Mouse (Mus musculus) layer of hippocampus, postnatal 25 days (tissue): ENCODE measurements around the gene Gm10643. TPM values are rescaled to one million over a fixed set of nuclear protein-coding genes. Genes with fewer than 3 reads are reported as not detected.

Experiments
- DNase-seq, 2 experiments: peaks; one replicate each; pipeline ENCODE4 v3.0.0; 2022; ENCODE audit warnings: mixed read lengths in 2 of 2, low spot score in 1 of 2; ENCODE audit errors: extremely low spot score in 1 of 2
- total RNA-seq, 2 experiments: library from RNA; stranded (reverse); gene quantifications; 2 replicates each; pipeline ENCODE4 v1.2.3; 2021

Gene Gm10643
- total RNA-seq, result 1 to 10 TPM; 4.4 to 4.5 TPM

- DNase-seq, result no peak
Observed at GRCm38 (mm10) chr8:84065037-84065436, at the start of gene Gm10643. Gene Gm10643, minus strand, starts transcription at chr8:84065137.

GRCm38 (mm10) chr8:84106216-84107040 is 41.5 kb upstream of the Gm10643 start:
- DNase-seq, result no peak

- DNase-seq, result no peak
Observed at GRCm38 (mm10) chr8:84105676-84106075, 40.7 kb upstream of the Gm10643 start.

GRCm38 (mm10) chr8:84104697-84105609 is 40.0 kb upstream of the Gm10643 start, which contains the start of gene Dcaf15:
Gene Dcaf15, minus strand, starts transcription at chr8:84104768.
- DNase-seq, result peak; percentile 87 to 94

- DNase-seq, result peak in 1 of 2 experiments; percentile 42
Observed at GRCm38 (mm10) chr8:84104221-84104620, 39.3 kb upstream of the Gm10643 start.

- DNase-seq, result no peak
Observed at GRCm38 (mm10) chr8:84103601-84104000, 38.7 kb upstream of the Gm10643 start.

- no peak for DNase-seq
Observed at GRCm38 (mm10) chr8:84101476-84102270, 36.7 kb upstream of the Gm10643 start.

- DNase-seq, result no peak
Observed at GRCm38 (mm10) chr8:84098376-84098775, 33.4 kb upstream of the Gm10643 start.

GRCm38 (mm10) chr8:84096061-84096460 is 31.1 kb upstream of the Gm10643 start:
- no peak for DNase-seq

GRCm38 (mm10) chr8:84090585-84090984 is 25.6 kb upstream of the Gm10643 start:
- no peak for DNase-seq

- no peak for DNase-seq
Observed at GRCm38 (mm10) chr8:84089277-84089676, 24.3 kb upstream of the Gm10643 start.

- DNase-seq, result no peak
Observed at GRCm38 (mm10) chr8:84087821-84088220, 22.9 kb upstream of the Gm10643 start.

GRCm38 (mm10) chr8:84087156-84087555 is 22.2 kb upstream of the Gm10643 start:
- DNase-seq, result no peak

- no peak for DNase-seq
Observed at GRCm38 (mm10) chr8:84084341-84085115, 19.6 kb upstream of the Gm10643 start.

- DNase-seq, result peak in 1 of 2 experiments; percentile 6
Observed at GRCm38 (mm10) chr8:84083829-84084241, 18.9 kb upstream of the Gm10643 start.

- no peak for DNase-seq
Observed at GRCm38 (mm10) chr8:84079206-84079605, 14.3 kb upstream of the Gm10643 start.

- no peak for DNase-seq
Observed at GRCm38 (mm10) chr8:84076849-84077248, 11.9 kb upstream of the Gm10643 start.

GRCm38 (mm10) chr8:84076412-84076811 is 11.5 kb upstream of the Gm10643 start:
- DNase-seq, result no peak

- no peak for DNase-seq
Observed at GRCm38 (mm10) chr8:84073230-84073976, 8.5 kb upstream of the Gm10643 start.
